Mouse (Mus musculus): ENCODE measurements around the gene Atxn1. TPM values are rescaled to one million over a fixed set of nuclear protein-coding genes. Genes with fewer than 3 reads are reported as not detected.
A peak's percentile ranks its signal among the peaks of the same experiment; 100 is the strongest.

The Atxn1 gene
- total RNA-seq, 2 experiments from 2014 or later = 7.2 to 16.8 TPM

DNA sequence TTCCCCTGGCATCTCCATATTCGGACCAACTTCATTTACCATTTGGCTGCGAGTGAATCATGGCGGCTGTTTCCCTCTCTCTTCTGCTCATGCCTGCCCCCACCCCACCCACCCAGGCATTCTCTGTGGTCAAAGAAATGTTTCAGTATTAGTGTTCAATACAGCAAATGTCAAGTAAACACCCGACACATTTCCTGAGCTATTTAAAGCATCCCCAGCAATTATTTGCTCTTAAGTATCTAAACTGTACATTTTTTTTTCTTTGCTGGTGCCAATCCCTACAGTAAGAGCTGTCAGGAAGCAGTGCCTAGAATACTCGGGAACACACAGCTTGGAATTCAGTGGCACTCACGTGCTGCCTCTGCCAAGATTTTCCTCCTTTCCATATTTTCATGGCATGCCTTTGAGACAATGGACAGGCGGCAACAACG, 32.3 kb downstream of the Atxn1 start:
- ATAC-seq (replicated peaks; ENCODE audit: poor library complexity) = no peak

DNA sequence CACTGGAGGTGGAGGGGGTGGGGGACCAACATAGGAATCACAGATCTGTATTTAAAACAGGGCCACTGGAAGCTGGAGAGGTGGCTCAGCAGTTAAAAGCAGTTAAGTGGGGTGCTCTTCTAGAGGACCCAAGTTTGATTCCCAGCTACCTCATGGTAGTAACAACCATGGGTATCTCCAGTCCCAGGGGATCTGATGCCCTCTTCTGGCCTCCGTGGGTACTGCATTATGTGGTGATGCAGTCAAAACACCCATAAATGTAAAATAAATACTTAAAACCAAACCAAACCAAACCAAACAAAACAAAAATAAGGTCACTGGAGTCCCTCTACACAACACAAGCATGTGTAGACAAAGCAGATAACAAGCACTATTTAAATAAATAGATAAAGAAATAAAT, 32.9 kb downstream of the Atxn1 start:
- no peak for ATAC-seq (replicated peaks; ENCODE audit: poor library complexity)

DNA sequence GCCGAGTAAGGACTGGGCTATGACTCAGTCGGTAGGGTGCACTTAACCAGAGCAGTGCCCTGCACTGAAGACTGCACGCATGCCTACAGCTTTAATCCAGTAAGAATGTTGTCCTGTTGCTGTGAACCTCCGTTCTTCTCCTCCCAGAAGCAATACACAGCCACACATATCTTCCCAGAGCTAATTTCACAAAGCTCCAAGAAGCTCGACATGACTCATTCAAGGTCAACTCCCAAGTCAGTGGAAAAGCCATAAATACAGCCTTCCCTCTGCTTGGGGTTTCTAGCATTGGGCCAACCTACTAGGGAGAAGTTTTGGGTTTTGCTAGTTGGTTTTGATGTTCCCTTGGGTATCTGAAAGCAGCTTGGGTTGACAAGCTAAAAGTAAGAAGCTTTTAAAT, 33.6 kb downstream of the Atxn1 start:
- ATAC-seq (replicated peaks; ENCODE audit: poor library complexity) = no peak

GRCm38 (mm10) chr13:45929744-45930143, 35.1 kb downstream of the Atxn1 start:
- ATAC-seq (replicated peaks; ENCODE audit: poor library complexity) = peak; percentile 56

DNA sequence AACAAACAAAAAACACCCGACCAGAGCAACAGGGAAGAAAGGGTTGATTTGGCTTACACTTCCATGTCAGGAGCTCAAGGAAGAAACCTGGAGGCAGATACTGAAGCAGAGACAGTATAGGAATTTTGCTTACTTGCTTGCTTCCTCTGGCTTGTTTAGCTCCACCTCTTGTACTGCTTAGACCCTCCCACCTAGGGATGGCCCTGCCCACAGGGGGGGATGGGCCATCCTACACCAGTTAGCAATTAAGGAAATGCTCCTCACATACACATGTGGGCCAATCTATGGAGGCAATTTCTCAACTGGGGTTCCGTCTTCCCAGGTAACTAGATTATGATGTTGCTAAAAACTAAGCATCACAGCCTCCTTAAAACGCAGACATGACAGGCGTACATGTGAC, 39.5 kb downstream of the Atxn1 start:
- ATAC-seq (replicated peaks; ENCODE audit: poor library complexity) = peak; percentile 87

DNA sequence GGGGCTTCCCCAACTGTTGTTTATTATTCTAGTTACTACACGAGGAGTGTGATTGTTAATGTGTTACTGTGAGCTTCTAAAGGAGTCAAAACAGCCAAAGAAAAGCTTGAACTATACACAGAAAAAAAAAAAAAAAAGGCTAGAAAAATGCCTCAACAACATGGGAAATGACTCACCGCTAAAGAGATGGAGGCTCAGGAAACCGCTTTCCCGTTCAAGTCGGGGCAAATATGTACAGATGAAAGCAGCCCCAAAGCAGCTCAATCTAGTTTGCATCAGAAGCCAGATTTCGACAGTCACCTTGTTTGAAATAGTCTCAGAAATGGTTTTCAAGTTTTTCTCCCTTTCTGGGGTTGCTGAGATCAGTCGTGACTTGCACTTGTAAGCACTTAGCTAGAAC, 40.3 kb downstream of the Atxn1 start:
- ATAC-seq (replicated peaks; ENCODE audit: poor library complexity) = peak; percentile 34; the same call in 1 of the 2 replicates

- ATAC-seq (replicated peaks; ENCODE audit: poor library complexity) = no peak
Measured at GRCm38 (mm10) chr13:45923086-45923485, 41.7 kb downstream of the Atxn1 start.

- peak; percentile 28 for ATAC-seq (replicated peaks; ENCODE audit: poor library complexity)
Measured at GRCm38 (mm10) chr13:45922467-45922866, 42.3 kb downstream of the Atxn1 start.

DNA sequence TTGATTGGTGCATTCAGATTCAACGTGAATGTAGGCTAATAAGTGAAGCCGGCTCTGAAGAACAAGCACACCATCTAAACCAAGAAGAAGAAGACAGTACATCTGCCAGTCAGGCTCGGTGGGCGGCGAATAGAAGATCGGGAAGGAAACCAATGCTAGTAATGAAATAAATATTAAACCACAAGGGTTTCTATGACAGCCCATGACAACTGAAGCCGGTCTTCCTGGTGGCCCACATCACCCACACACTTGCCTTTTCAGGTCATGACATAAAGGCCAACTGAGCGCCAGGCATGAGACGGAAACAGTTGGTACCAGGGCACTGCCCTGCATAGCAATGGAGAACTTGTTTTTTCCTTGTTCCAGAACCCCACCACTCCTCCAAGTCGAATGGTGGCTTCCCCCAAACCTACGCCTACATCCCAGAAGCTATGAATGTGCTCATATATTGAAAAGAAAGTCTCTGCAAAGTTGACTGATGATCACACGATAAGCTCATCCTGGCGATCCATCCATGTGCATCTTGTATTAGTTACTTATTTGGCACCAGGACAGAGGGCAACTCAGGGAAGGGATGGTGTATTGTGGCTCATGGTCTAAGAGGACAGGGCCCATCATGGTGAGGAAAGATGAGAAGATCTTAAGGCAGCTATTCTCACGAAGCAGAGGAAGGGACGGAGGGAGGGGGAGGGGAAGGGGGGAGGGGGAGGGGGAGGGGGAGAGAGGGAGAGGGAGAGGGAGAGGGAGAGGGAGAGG, 45.7 kb downstream of the Atxn1 start:
- no peak for ATAC-seq (replicated peaks; ENCODE audit: poor library complexity)

DNA sequence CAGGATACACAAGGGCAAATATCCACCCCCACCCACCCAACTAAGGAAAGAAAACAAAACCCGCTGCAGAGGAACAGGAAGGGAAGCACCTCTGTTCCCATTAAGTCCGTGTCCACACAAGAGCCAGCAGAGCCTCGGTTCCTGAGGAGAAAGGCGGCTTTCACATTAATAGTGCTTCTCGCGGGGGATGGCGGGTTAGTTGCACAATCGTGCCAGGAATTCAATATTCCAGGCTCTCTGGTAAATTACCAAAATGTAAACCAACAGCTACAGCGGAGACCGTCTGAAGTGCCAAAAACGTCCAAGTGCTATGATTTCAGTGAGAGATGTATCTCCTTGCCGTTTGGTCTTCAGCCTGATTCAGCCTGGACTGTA, 46.8 kb downstream of the Atxn1 start:
- ATAC-seq (replicated peaks; ENCODE audit: poor library complexity) = no peak

- no peak for ATAC-seq (replicated peaks; ENCODE audit: poor library complexity)
Measured at GRCm38 (mm10) chr13:45917058-45918005, 47.5 kb downstream of the Atxn1 start.

- no peak for ATAC-seq (replicated peaks; ENCODE audit: poor library complexity)
Measured at GRCm38 (mm10) chr13:45915921-45916320, 48.9 kb downstream of the Atxn1 start.

- ATAC-seq (replicated peaks; ENCODE audit: poor library complexity) = no peak
Measured at GRCm38 (mm10) chr13:45915026-45915425, 49.8 kb downstream of the Atxn1 start.

GRCm38 (mm10) chr13:45914117-45914516, 50.7 kb downstream of the Atxn1 start:
- ATAC-seq (replicated peaks; ENCODE audit: poor library complexity) = no peak

- ATAC-seq (replicated peaks; ENCODE audit: poor library complexity) = peak; percentile 66
Measured at GRCm38 (mm10) chr13:45911848-45912247, 53.0 kb downstream of the Atxn1 start.

GRCm38 (mm10) chr13:45911069-45911468, 53.7 kb downstream of the Atxn1 start:
- peak; percentile 36 for ATAC-seq (replicated peaks; ENCODE audit: poor library complexity)

DNA sequence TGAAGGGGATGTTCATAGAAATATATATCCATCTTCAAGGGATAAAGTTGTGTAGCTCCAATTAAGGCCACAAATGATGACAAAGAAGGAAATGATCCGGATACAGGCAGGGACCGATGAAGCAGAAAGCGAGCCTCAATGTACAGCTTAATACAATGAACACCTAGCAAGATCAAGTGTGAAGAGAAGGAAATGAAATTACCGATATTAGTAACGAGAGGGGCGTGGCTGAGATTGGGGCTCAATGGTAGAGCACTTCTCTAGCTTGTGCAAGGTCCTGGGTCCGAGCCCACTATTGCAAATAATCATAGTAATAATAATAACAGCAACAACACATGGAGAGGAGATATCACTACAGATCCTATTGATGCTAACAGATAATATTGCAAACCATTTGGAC, 54.5 kb downstream of the Atxn1 start:
- ATAC-seq (replicated peaks; ENCODE audit: poor library complexity) = no peak

- no peak for ATAC-seq (replicated peaks; ENCODE audit: poor library complexity)
Measured at GRCm38 (mm10) chr13:45907181-45907691, 57.6 kb downstream of the Atxn1 start.

- no peak for ATAC-seq (replicated peaks; ENCODE audit: poor library complexity)
Measured at GRCm38 (mm10) chr13:45906438-45907166, 58.2 kb downstream of the Atxn1 start.

DNA sequence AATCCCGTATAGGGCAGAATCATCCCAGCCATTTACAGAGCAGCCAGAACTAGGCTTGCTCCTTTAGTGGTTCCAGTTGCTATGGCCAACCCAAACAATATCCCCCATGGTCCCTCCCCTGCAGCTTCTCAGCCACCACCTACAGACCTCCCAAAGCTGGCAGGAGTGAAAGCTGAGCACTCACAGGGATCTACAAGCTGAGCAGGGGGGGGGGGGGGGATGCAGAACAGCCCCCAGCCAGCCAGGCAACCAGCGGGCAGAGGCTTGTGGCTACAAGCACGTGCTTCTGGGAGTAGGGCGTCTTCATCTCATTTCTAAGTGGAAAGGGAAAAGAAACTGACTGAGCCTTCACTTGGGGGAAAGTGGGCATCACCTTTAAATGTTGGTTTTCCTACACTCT, 59.9 kb downstream of the Atxn1 start:
- ATAC-seq (replicated peaks; ENCODE audit: poor library complexity) = no peak

DNA sequence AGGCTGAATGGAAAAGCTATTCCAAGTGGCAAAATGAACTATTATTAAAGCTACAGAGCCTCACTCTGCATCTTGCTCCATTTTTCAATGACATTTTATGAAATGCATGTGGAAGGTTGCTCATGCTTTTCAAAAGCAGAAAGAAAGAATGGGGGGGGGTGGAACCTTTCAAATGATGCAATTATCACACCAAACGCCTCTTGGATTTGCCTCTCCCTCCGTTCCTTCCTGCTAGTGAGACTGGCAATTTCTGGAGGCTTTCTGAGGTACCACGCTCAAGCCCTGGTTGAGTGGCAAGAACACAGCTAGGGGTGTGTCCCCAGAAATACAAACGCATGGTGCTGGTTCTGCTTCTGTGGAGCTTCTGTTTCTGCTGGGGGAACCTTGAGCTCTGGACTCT, 60.4 kb downstream of the Atxn1 start:
- no peak for ATAC-seq (replicated peaks; ENCODE audit: poor library complexity)

Measured in megakaryocyte progenitor cell, adult 5-6 weeks (primary cell).